Mouse (Mus musculus) left cerebral cortex, adult 2 months (tissue): ENCODE data around the gene Lyrm9. TPM values are rescaled to one million over a fixed set of nuclear protein-coding genes. Genes with fewer than 3 reads are reported as not detected.

Experiments
- DNase-seq, 2 experiments: peaks; one replicate each; pipeline ENCODE4 v3.0.0; 2021 to 2022; ENCODE audit warnings: low spot score in 2 of 2, mixed read lengths in 1 of 2; ENCODE audit errors: extremely low spot score in 1 of 2
- H3K27ac ChIP-seq: fragments of 200-600 bp; 2 replicates; pipeline ENCODE4 v1.8.1; 2022
- H3K4me3 ChIP-seq: fragments of 200-600 bp; 2 replicates; pipeline ENCODE4 v1.8.1; 2022
- CTCF ChIP-seq: fragments of 200-600 bp; IDR thresholded peaks from 2 replicates; pipeline ENCODE4 v1.8.1; 2022; ENCODE audit warnings: antibody characterized with exemption, mild to moderate bottlenecking, moderate library complexity
- intact Hi-C: fragments of 180-260 bp; cut with DNase I; formaldehyde crosslinking; loops from one replicate; pipeline ENCODE4 v1.15.1; 2025
- total RNA-seq, 2 experiments: library from RNA; stranded (reverse); gene quantifications; 2 replicates each; pipeline ENCODE4 v1.2.3; 2021

Lyrm9 gene
- total RNA-seq, 2 experiments from 2014 or later, result 22.6 to 26.1 TPM

- TF ChIP-seq CTCF, result no peak
- Histone ChIP-seq H3K27ac (no peak overlapping the region), H3K4me3 (no peak overlapping the region)
- no peak for DNase-seq
- intact Hi-C loops, result no loop called here
Measured at GRCm38 (mm10) chr11:78815986-78816792, 10.2 kb upstream of the Lyrm9 start.

DNA sequence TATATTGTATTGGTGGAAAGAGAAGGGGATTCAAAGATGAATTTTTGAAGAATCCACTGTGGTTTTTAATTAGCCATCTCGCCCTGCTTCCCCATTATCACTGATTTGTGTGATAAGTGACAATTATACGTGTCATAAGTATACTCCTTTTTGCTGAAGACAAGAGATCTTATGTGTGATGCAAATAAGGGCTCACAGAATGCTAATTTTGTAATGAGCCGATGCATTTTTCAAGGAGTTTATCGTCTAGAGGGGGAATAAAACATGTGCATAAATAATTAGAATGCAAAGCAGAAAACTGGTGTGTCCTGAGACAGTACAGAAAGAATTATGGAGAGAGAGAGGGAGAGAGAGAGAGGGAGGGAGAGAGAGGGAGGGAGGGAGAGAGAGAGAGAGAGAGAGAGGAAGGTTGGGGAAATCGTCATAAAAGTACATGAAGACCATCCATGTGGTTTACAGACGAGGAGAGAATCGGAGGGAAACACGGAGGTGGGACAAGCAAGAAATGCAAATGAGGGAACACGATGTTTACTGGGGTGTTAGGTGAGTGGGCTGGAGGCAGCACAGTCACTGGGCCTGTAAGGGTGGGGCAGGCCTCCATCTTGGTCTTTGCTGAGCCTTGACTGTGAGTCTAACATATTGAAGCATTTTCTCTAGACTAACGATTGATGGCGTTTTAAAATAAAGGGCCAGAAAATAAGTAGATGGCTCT lies 8.9 kb upstream of the Lyrm9 start:
- intact Hi-C loops, result no loop called here
- no peak for TF ChIP-seq CTCF
- DNase-seq, result no peak
- Histone ChIP-seq H3K27ac (no peak overlapping the region), H3K4me3 (no peak overlapping the region)

DNA sequence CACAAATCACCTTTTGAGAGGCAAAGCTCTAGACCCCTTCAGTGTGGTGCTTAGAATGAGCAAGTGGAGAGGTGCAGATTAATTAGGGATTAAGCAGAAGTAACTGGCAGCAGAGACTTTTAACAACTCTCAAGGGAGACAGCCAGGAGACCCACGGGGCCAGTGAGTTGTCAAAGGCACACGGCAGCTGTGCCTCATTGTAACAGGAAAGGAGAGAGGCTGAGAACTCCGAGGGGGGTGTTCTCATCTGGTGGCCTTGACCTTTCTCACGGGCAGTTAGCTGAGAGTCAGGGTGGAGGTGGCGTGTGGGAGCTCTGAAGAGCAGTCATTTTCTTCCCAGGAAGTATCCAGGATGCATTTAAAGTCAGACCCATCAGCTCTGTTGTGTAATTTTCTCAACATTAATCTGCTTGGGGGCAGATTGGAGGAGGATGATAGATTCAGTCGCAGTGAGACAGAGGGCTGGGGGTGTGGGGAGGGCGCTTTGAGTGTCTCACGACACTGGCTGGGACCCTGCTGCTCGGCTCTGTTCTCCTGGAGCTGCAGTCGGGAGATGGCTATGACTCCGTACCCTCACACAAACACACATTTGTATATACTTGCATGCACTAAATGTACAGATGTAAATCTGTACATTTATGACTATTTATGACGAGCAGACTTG lies 5.9 kb upstream of the Lyrm9 start:
- intact Hi-C loops, result no loop called here
- TF ChIP-seq CTCF, result no peak
- H3K27ac ChIP-seq, result peak overlapping the region; percentile 49
- H3K4me3 ChIP-seq, result no peak overlapping the region
- no peak for DNase-seq

DNA sequence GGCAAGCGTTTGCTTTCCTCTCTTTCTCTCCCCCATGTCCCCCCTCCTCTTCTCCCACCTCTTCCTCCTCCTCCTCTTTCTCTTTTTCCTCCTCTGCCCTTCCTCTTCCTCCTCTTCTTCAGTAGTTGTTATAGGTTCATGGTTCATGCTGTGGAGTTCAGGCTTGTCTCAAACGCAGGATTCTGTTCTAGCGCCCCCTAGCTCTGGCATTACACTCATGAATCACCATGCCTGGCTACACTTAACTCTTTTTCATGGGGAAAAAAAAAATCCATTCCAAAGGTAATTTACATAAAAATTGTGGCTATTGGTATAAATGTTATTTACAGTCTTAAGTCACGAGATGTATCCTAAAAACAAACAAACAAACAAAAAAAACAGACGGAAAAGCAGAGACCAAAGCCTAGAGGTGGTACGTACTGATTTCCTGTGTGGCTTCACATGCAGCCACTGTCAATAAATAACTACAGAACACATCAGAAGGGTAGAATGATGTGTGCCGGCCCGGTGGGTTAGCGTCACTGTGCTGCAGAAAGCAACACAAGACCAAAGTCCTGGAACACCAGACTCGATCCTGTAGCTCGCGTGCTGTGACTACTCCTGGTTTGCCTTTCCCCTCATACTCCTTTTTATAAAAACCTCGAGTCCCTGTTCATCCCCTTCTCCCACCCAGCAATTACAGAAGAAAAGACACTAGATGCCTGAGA lies 3.4 kb upstream of the Lyrm9 start:
- Histone ChIP-seq H3K4me3 (no peak overlapping the region), H3K27ac (no peak overlapping the region)
- DNase-seq, result no peak
- intact Hi-C loops, result no loop called here
- TF ChIP-seq CTCF, result peak; percentile 63

GRCm38 (mm10) chr11:78827546-78827945 lies 1.2 kb downstream of the Lyrm9 start:
- peak overlapping the region; percentile 90 for H3K27ac ChIP-seq
- no peak for TF ChIP-seq CTCF
- H3K4me3 ChIP-seq, result peak overlapping the region; percentile 7; the same call in 1 of the 2 replicates
- no peak for DNase-seq
- intact Hi-C loops, result loop anchor here (2.0 to 5.0 kb wide), 3 partner anchors 70 to 195 kb away; partner anchors contain the start of gene Nlk

GRCm38 (mm10) chr11:78828386-78828785 lies 2.0 kb downstream of the Lyrm9 start:
- TF ChIP-seq CTCF, result peak; percentile 61
- intact Hi-C loops, result loop anchor here (2.0 to 5.0 kb wide), 3 partner anchors 71 to 268 kb away; no protein-coding TSS in a partner anchor
- H3K4me3 ChIP-seq, result no peak overlapping the region
- peak overlapping the region; percentile 90 for H3K27ac ChIP-seq
- no peak for DNase-seq

GRCm38 (mm10) chr11:78829373-78829772 lies 3.0 kb downstream of the Lyrm9 start:
- Histone ChIP-seq H3K27ac (peak overlapping the region; percentile 79), H3K4me3 (no peak overlapping the region)
- no peak for TF ChIP-seq CTCF
- intact Hi-C loops, result loop anchor here (2.0 to 5.0 kb wide), 3 partner anchors 72 to 269 kb away; no protein-coding TSS in a partner anchor
- DNase-seq, result no peak

DNA sequence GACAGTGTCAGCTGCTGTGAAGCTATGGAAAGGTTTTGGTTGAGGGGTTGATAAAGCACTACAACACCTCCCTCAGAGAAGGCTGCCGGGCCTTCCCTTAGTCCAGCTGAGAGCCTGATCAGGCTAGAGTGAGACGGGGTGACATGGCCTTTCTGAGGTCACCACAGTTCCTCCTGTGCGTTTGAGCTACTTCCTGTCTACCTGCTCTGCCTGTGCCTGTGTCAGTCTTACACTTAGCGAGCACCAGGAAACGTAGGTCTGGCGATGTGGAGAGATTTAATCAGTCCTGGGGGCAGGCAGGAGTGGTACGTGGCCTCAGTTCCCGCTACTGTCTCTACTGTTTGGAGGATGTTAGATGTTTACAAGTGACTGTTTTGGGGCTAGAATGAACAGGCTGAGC lies 3.8 kb downstream of the Lyrm9 start:
- Histone ChIP-seq H3K4me3 (no peak overlapping the region), H3K27ac (peak overlapping the region; percentile 79)
- no peak for TF ChIP-seq CTCF
- intact Hi-C loops, result loop anchor here (2.0 kb wide), 1 partner anchor 187 kb away; no protein-coding TSS in a partner anchor
- no peak for DNase-seq

DNA sequence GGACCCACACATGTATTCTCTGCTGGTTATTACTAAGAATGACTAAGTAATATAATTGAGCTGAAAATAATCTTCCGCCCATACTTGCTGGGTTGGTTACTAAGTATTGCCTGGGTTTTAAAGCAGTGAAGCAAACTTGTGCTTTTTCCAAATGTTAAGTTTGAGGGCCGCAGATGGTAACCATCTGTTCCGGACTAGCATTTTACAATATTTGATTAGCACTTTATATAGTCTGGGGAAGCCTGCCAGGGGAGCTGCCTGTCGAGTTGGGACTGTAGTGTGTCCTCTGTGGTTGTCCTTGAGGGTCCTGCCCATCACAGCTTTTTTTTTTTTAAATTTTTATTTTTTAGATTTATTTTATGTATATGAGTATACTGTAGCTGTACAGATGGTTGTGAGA lies 5.3 kb downstream of the Lyrm9 start:
- no peak for TF ChIP-seq CTCF
- Histone ChIP-seq H3K27ac (peak overlapping the region; percentile 81), H3K4me3 (no peak overlapping the region)
- intact Hi-C loops, result loop anchor here (2.0 kb wide), 1 partner anchor 189 kb away; no protein-coding TSS in a partner anchor
- DNase-seq, result peak; percentile 45 to 57

DNA sequence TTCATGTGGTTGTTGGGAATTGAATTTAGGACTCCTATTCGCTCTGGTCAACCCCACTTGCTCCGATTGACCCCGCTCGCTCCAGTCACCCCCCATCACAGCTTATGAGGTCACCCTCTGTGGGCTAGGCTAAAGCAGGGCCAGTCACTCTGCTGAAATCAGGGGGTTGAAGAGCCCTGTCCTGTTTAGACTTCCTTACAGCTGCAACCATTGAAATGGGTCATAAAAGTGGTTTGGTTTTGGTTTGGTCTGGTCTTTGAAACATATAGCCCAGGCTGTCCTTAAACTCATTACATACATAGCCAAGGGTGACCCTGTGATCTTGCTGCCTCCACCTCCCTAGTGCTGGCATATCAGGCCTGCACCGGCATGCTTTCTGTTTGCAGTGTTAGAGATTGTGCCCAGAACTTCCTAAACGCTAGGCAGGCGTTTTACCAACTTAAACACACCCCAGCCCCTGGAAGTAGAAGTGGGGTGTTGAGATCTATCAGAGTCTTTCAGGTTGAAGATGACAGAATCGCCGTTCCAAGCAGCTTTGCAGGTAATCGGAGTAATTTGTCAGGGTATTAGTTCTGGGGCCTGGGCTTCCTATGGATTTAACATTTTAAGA lies 5.8 kb downstream of the Lyrm9 start:
- intact Hi-C loops, result no loop called here
- H3K27ac ChIP-seq, result peak overlapping the region; percentile 78
- TF ChIP-seq CTCF, result no peak

GRCm38 (mm10) chr11:78832816-78833314 lies 6.5 kb downstream of the Lyrm9 start:
- no peak for TF ChIP-seq CTCF
- Histone ChIP-seq H3K27ac (peak overlapping the region; percentile 78), H3K4me3 (no peak overlapping the region)
- DNase-seq, result no peak
- intact Hi-C loops, result no loop called here

More for the DNA sequence above, 5.8 kb downstream of the Lyrm9 start:
- H3K4me3 ChIP-seq, result no peak overlapping the region
- DNase-seq, result no peak
